Mouse (Mus musculus) intestine, embryonic 16.5 days (tissue): ENCODE measurements around the gene Smarcc2. TPM values are rescaled to one million over a fixed set of nuclear protein-coding genes. Genes with fewer than 3 reads are reported as not detected.

Source experiments
- ATAC-seq: fragments of 200-750 bp; cut with Nextera tagmentation; 2 replicates; pipeline ENCODE4 v1.8.0; 2017; ENCODE audit warnings: moderate TSS enrichment, moderate library complexity
- H3K27ac ChIP-seq: fragments of 300-500 bp; sonication (generic); 2 replicates; pipeline ENCODE4 v1.5.1; 2014; ENCODE audit warnings: mild to moderate bottlenecking, low read length
- H3K27me3 ChIP-seq: fragments of 300-500 bp; sonication (generic); replicated peaks from 2 replicates; pipeline ENCODE4 v1.6.1; 2014; ENCODE audit warnings: low read length, control low read depth, mixed read lengths; ENCODE audit not compliant: control insufficient read depth, insufficient read depth
- H3K36me3 ChIP-seq: fragments of 300-500 bp; sonication (generic); 2 replicates; pipeline ENCODE4 v1.6.1; 2014; ENCODE audit warnings: low read length, control low read depth; ENCODE audit not compliant: control insufficient read depth, insufficient read depth
- H3K4me1 ChIP-seq: fragments of 300-500 bp; sonication (generic); 2 replicates; pipeline ENCODE4 v1.6.1; 2014; ENCODE audit warnings: low read length, control low read depth, mixed read lengths; ENCODE audit not compliant: control insufficient read depth, insufficient read depth
- H3K4me2 ChIP-seq: fragments of 300-500 bp; sonication (generic); 2 replicates; pipeline ENCODE4 v1.6.1; 2014; ENCODE audit warnings: low read depth, low read length, control low read depth
- H3K4me3 ChIP-seq: fragments of 300-500 bp; sonication (generic); 2 replicates; pipeline ENCODE4 v1.5.1; 2014; ENCODE audit warnings: mild to moderate bottlenecking, low read length
- H3K9ac ChIP-seq: fragments of 300-500 bp; sonication (generic); 2 replicates; pipeline ENCODE4 v1.6.1; 2014; ENCODE audit warnings: low read depth, low read length
- H3K9me3 ChIP-seq: fragments of 300-500 bp; sonication (generic); 2 replicates; pipeline ENCODE4 v1.6.1; 2016; ENCODE audit warnings: low read length, control low read depth; ENCODE audit not compliant: control insufficient read depth
- WGBS: fragments of 180-500 bp; shearing (Covaris S2); extraction: QIAGEN DNeasy Blood & Tissue Kit; methylation state at CpG from one replicate; pipeline ENCODE4 v1.1.7; 2014; 5-methylcytosine and 5-hydroxymethylcytosine counted together
- polyA plus RNA-seq: library from polyadenylated mRNA; unstranded; fragments of >200 nt; fragmentation: Nextera tagmentation; extraction: Ambion mirVana; gene quantifications from 2 replicates; pipeline ENCODE4 v1.2.1, GENCODE M21; 2015

Gene Smarcc2
- polyA plus RNA-seq, 1 experiment from 2014 or later: 46.6 TPM

- peaks cover 25% of the 10 kb centered on the region for H3K4me1 ChIP-seq
- no peak overlapping the region for H3K4me3 ChIP-seq
- WGBS: 72% methylated on average over 2 of the region's 2 CpGs
- no peak overlapping the region for H3K27ac ChIP-seq
- H3K27me3 ChIP-seq: no peaks in the 10 kb centered on the region
- ATAC-seq: no peak
- 0 out of 2 replicates have a peak overlapping the region, but pooled peaks have one; percentile 89 for H3K4me2 ChIP-seq
- no peak overlapping the region for H3K9ac ChIP-seq
- 0 out of 2 replicates have a peak, but pooled peaks cover 6% of the 10 kb centered on the region for H3K36me3 ChIP-seq
- H3K9me3 ChIP-seq: no peaks in the 10 kb centered on the region
Observed at GRCm38 (mm10) chr10:128495270-128495669, 36.2 kb downstream of the Smarcc2 start.

- ATAC-seq: no peak
- H3K27ac ChIP-seq: no peak overlapping the region
- H3K36me3 ChIP-seq: 0 out of 2 replicates have a peak, but pooled peaks cover 5% of the 10 kb centered on the region
- H3K27me3 ChIP-seq: no peaks in the 10 kb centered on the region
- H3K4me2 ChIP-seq: no peak overlapping the region
- no peak overlapping the region for H3K9ac ChIP-seq
- H3K4me3 ChIP-seq: no peak overlapping the region
- 82% methylated on average over 4 of the region's 4 CpGs for WGBS
- H3K4me1 ChIP-seq: peaks cover 23% of the 10 kb centered on the region
- no peaks in the 10 kb centered on the region for H3K9me3 ChIP-seq
Observed at GRCm38 (mm10) chr10:128495903-128496302, 36.9 kb downstream of the Smarcc2 start.

GRCm38 (mm10) chr10:128496509-128497077 is 37.5 kb downstream of the Smarcc2 start:
- ATAC-seq: no peak
- Histone ChIP-seq H3K27ac (no peak overlapping the region), H3K4me2 (no peak overlapping the region), H3K4me3 (no peak overlapping the region), H3K9ac (no peak overlapping the region; the same call in 1 of the 2 replicates), H3K4me1 (peaks cover 17% of the 10 kb centered on the region), H3K36me3 (no peaks in the 10 kb centered on the region), H3K9me3 (no peaks in the 10 kb centered on the region), H3K27me3 (no peaks in the 10 kb centered on the region)
- WGBS: 56% methylated on average over 6 of the region's 6 CpGs

- Histone ChIP-seq H3K27me3 (no peaks in the 10 kb centered on the region), H3K4me3 (no peak overlapping the region), H3K4me2 (no peak overlapping the region), H3K4me1 (peaks cover 10% of the 10 kb centered on the region), H3K9ac (no peak overlapping the region), H3K36me3 (no peaks in the 10 kb centered on the region), H3K9me3 (no peaks in the 10 kb centered on the region), H3K27ac (no peak overlapping the region)
- 52% methylated on average over 6 of the region's 6 CpGs for WGBS
- ATAC-seq: no peak
Observed at GRCm38 (mm10) chr10:128497134-128497737, 38.2 kb downstream of the Smarcc2 start.

DNA sequence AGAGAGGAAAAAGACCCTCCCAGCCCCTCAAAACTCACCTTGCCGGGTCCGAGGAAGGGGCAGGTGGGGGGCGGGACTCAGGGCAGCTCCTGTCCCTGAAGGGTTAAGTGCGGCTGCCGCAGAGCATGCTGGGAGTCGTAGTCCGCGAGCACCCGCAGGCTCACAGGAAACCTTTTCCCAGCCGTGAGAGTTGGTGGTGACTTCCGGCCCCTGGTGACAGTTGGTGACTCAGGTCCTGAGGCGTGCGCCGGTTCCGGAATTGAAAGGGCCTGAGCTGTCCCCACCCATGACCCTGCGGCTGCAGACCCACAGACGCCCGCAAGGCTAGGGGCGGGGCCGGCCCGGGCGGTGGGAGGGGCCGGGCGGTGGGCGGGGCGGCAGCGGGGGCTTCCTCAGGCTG is 39.5 kb downstream of the Smarcc2 start, which contains the start of gene Myl6b:
TSS of gene Myl6b (minus strand) at position 96 of the 400 bp plus-strand sequence.
- H3K27me3 ChIP-seq: no peaks in the 10 kb centered on the region
- peak within 1 kb of the TSS; percentile 73 for H3K9ac ChIP-seq
- no peaks in the 10 kb centered on the region for H3K9me3 ChIP-seq
- WGBS: under 1% methylated on average over 27 of the region's 27 CpGs
- ATAC-seq: peak; percentile 89
- H3K36me3 ChIP-seq: no peaks in the 10 kb centered on the region
- peak within 1 kb of the TSS; percentile 61 for H3K4me3 ChIP-seq
- peak within 1 kb of the TSS; percentile 87 for H3K27ac ChIP-seq
- peaks cover 14% of the 10 kb centered on the region for H3K4me1 ChIP-seq
- H3K4me2 ChIP-seq: peak within 1 kb of the TSS; percentile 75

- no peaks in the 10 kb centered on the region for H3K36me3 ChIP-seq
- H3K27ac ChIP-seq: peak overlapping the region; percentile 87
- H3K4me3 ChIP-seq: peak overlapping the region; percentile 61
- H3K4me2 ChIP-seq: peak overlapping the region; percentile 75
- H3K27me3 ChIP-seq: no peaks in the 10 kb centered on the region
- peak; percentile 51 for ATAC-seq
- H3K4me1 ChIP-seq: peaks cover 14% of the 10 kb centered on the region
- WGBS: under 1% methylated on average over 21 of the region's 21 CpGs
- H3K9ac ChIP-seq: peak overlapping the region; percentile 73
- H3K9me3 ChIP-seq: no peaks in the 10 kb centered on the region
Observed at GRCm38 (mm10) chr10:128499116-128499671, 40.1 kb downstream of the Smarcc2 start.

DNA sequence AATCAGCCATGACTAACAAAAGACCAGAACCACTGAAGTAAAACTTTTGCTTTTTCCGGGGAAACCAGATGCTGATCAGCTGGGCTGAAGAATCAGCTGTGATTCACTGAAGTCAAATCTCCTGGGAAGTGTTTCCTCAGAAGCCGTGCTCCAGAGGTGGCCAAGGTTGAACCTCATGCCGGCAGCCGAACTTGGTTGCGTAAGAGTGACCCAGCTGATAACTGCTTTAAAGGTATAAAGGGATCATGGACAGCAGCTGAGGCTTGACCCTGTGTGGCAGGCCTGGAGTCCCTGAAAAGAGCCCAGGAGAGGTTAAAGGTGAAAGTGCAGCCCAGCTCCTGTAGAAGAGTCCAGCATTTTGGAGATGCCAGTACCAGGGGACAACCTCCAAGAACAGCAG is 43.3 kb downstream of the Smarcc2 start:
- H3K27me3 ChIP-seq: no peaks in the 10 kb centered on the region
- H3K27ac ChIP-seq: no peak overlapping the region
- no peaks in the 10 kb centered on the region for H3K9me3 ChIP-seq
- no peak overlapping the region for H3K9ac ChIP-seq
- ATAC-seq: no peak
- H3K36me3 ChIP-seq: no peaks in the 10 kb centered on the region
- H3K4me2 ChIP-seq: no peak overlapping the region
- H3K4me1 ChIP-seq: peaks cover 21% of the 10 kb centered on the region; the same call in 1 of the 2 replicates
- no peak overlapping the region for H3K4me3 ChIP-seq
- WGBS: 47% methylated on average over 5 of the region's 5 CpGs

- Histone ChIP-seq H3K27me3 (no peaks in the 10 kb centered on the region), H3K9me3 (no peaks in the 10 kb centered on the region), H3K27ac (no peak overlapping the region), H3K4me2 (no peak overlapping the region), H3K36me3 (no peaks in the 10 kb centered on the region), H3K9ac (no peak overlapping the region), H3K4me3 (no peak overlapping the region), H3K4me1 (peaks cover 16% of the 10 kb centered on the region; the same call in 1 of the 2 replicates)
- WGBS: 82% methylated on average over 8 of the region's 8 CpGs
- no peak for ATAC-seq
Observed at GRCm38 (mm10) chr10:128503532-128503931, 44.5 kb downstream of the Smarcc2 start.

GRCm38 (mm10) chr10:128504012-128504411 is 45.0 kb downstream of the Smarcc2 start:
- Histone ChIP-seq H3K9ac (no peak overlapping the region), H3K4me3 (no peak overlapping the region), H3K36me3 (no peaks in the 10 kb centered on the region), H3K4me2 (no peak overlapping the region), H3K27ac (no peak overlapping the region), H3K9me3 (no peaks in the 10 kb centered on the region), H3K27me3 (no peaks in the 10 kb centered on the region), H3K4me1 (peaks cover 16% of the 10 kb centered on the region; the same call in 1 of the 2 replicates)
- no peak for ATAC-seq
- 57% methylated on average over 3 of the region's 3 CpGs for WGBS
